Mouse (Mus musculus): ENCODE measurements around the gene Duox2.

DNA sequence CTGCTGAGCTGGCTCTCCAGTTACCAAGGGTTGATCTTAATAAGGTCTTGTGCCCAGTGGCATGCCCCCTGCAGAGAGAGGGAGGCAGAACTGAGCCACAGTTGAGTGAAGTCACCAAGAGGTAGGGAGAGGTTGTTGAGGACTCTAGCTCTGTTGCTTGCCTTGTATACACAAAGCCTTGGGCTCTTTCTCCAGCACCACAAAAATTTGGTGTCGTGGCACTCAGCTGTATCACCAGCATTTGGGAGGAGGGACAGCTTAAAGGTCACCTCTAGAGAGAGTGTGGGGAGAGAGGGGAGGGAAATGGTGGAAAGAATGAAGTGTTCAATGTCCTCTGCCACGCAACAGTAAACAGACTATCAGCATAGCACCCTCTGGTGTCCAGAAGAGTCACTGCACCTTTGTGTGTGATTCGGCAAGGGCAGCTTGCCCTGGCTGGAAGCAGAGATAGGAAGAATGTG lies 54.5 kb downstream of the Duox2 start:
- no peak for TF ChIP-seq POLR2AphosphoS5 (IDR thresholded peaks at IDR 0.05; ENCODE audit: insufficient replicate concordance, low read depth, low read length)
- TF ChIP-seq GATA1 (IDR thresholded peaks at IDR 0.05; ENCODE audit: borderline replicate concordance, low read length), result no peak
- TF ChIP-seq CTCF (IDR thresholded peaks at IDR 0.05; ENCODE audit: low read depth, low read length), result peak; percentile 93
- TF ChIP-seq TAL1 (conservative IDR thresholded peaks at IDR 0.05; ENCODE audit: low read depth, low read length), result no peak
- TF ChIP-seq GATA2 (IDR thresholded peaks at IDR 0.05; ENCODE audit: borderline replicate concordance, low read depth, low read length), result no peak
